Mouse (Mus musculus) thymus, adult 18-20 months (tissue): ENCODE results near the gene Fam136a.
"Not testable (repeated sequence)": the region's sequence is repeated elsewhere in the genome, so short reads cannot be mapped to it uniquely, and the experiment has no call there.

Source experiments
- DNase-seq, 2 experiments: peaks; one replicate each; pipeline ENCODE4 v3.0.0; 2022; ENCODE audit warnings: mixed read lengths in 2 of 2

The Fam136a gene

DNA sequence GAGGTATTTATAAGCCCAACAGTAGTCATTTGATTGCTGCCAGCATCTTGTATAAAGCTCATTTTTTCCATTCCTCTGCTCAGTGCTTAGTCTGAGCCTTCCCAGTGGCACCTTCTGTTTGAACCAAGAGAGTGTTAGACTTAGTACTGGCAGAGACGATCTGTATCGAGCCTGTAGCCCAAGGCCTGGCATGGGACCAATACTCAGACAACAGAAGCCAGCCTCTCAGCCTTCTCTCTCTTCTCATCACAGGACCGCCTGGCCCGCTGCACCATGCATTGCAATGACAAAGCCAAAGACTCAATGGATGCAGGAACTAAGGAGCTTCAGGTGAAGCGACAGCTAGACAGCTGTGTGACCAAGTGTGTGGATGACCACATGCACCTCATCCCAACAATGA, 3.0 kb downstream of the Fam136a start:
- DNase-seq, result no peak

DNA sequence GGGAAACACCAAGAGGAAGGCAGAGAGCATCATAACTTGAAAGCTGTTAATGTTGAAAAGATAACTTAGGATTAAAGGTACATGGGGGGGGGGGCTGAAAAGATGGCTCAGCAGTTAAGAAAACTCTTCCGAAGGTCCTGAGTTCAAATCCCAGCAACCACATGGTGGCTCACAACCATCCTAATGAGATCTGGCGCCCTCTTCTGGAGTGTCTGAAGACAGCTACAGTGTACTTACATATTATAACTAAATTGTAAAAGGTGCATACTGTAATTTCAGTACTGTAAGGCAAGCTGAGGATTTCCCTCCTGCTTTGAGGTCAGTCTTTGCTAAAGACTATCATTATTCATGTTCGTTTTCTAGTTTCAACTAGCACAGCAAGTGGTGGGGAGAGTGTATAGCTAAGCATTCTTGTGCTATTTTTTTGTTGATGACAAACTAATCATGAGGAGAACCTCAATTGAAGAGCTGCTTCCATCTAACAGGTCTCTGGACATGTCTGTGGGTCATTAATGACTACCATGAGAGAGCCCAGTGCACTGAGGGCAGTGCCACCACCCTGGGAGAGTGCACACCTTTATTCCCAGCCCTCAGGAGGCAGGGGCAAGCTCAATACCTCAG, 4.8 kb downstream of the Fam136a start:
- no peak for DNase-seq

DNA sequence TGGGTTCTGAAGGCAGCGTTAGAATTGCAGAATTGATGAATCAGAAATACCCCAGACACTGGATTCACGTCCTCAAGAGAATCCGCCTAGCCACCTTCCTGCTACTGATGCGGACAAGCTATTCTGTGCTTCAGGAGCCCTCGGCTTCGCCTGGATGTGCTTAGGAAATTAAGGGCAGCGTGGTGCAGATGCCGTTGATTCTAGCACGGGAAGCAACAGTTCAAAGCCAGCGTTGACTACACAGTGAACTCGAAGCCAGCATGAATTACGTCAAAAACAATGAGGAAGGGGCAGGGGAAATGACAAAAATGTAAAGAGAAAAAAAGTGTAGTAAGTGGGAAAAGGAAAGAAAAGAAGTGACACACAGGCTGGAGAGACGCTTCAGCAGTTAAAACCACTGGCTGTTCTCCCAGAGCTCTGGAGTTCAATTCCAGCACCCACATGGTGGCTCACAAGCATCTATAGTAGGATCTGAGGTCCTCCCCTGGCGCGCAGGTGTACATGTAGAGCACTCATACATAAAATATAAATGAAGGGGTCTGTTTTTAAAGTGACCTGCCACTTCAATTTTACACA, 5.4 kb downstream of the Fam136a start, which contains the start of gene Snrpg:
Snrpg (plus strand) TSS at position 541 of the 576 bp plus-strand sequence.
- peak in 1 of 2 experiments; percentile 17 for DNase-seq

DNA sequence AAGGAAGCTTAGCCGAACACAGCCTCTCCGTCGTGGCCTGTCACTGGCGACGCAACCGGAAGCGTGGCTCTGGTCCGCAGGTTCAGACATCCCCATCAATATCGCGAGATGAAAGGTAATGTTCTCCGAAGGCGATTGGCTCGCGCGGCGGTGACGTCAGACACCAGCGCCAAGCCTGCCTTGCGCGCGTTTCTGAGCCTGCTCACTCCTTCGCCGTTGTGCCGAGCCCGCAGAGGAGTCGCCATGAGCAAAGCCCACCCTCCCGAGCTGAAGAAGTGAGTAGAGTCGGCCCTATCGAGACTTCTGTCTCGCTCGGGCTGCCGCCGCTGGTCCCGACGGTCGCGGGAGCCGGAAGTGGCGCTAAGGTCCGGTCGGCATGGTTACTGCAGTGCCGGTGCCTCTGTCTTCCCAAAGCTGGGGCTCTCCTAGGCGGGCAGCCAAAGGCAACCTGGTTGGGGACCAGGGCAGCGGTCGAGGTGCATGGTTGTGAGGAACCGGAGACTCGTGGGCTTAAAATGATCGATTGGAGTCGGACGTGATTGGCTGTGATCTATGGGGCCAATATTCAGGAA, 6.0 kb downstream of the Fam136a start:
- peak; percentile 90 to 93 for DNase-seq

DNA sequence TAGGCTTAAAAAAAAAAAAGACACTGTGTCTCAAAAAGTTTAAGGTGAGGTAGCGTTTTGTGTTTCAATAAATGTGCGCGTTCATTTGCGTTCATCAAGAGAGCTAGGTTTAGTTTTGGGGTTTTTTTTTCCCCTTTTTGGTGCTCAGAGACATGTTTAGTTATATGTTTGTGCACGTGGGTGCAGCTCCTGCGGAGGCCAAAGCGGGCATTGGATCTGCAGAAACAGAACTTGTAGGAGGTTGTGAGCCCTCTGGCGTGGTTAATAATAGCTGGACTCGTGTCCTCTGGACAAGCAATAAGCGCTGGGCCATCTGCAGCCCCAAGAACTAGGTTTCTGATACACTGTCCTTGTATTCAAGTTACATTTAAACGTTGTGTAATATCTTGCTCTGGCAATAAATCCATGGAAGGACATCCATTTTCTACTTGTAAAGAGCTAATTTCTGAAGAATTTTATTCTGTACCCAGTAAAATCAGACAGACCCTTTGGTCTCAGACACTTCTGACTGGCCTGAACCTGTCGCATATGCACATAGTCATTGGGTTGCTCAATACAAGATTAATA, 6.6 kb downstream of the Fam136a start:
- no peak for DNase-seq

DNA sequence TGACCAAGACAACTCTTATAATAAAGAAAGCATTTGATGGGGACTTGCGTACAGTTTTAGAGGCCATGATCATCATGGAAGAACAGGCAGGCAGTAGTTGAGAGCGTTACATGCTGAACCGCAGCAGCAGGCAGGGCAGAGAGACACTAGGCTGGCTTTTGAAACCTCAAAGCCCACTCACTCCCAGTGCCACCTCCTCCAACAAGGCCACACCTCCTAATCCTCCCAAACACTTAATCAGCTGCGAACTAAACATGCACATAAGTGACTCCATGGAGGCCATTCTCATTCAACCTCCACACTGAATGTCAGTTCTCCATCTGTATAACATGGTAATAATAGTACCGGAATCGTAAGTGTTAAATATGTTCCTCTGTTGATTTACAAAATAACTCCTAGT, 8.1 kb downstream of the Fam136a start:
- no peak for DNase-seq

DNA sequence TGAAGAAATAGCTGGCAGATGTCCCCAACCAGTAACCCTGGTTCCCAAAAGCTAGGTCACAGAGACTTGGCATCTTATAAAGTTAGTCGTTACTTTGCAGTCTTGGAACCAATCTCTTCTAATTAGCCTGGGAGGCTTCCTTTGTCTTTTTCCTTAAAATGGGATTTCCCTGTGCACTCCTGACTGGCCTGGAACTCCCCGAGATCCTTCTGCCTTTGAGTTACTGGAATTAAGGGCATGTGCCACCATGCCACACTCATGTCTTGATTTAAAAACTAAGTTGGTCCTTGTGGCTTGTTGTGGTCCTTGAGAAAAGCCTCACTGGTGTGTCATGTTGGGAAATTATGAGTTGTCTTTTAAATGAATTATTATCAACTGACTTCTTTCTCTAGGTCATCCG, 12.9 kb downstream of the Fam136a start:
- no peak for DNase-seq

DNA sequence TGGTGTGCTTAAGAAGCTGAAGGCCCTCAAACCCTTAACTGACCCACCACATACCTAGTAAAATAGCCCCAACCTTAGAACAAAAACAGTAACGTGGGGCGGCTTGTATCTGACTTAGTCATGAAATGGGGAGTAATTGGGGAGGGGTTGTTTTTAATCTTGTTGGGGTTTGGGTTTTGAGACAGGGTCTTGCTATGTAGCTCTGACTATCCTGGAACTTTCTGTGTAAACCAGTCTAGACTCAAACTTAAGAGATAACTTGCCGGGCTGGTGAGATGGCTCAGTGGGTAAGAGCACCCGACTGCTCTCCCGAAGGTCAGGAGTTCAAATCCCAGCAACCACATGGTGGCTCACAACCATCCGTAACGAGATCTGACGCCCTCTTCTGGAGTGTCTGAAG, 14.7 kb downstream of the Fam136a start:
- not testable (repeated sequence) for DNase-seq

DNA sequence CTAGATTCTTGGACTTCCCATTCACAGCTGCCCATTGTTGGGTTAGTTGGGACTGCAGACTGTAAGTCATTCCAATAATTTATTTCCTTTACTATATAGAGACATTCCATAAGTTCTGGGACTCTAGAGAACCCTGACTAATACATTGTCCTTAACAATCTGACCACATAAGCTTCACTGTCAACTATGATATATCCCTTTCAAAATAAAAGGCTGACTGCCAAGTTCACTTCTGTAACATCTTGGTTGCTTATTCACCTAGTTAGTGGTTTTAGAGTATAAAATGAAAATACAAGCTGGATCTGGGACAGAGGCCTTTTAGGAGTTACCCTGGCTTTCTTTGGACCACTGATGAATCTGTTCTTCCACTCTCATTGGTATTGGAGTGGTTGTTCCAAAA, 17.1 kb downstream of the Fam136a start:
- DNase-seq, result no peak

DNA sequence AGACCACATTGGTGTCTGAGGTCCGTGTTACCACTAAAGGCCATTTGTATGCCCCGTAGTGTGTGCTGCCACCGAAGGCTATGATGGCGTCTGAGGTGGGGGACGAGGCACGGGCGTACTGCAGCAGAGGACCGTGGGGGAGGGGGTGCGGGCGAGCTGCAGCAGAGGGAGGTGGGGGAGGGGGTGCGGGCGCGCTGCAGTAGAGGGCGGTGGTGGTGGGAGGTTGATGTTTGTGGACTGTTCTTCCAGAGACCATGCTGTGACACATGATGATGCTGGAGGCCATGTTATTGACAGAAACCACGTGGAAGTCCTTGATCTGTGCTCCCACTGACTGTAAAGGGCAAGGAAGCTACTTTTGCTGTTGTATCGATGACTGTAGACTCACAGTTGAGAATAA, 17.9 kb downstream of the Fam136a start:
- no peak for DNase-seq

DNA sequence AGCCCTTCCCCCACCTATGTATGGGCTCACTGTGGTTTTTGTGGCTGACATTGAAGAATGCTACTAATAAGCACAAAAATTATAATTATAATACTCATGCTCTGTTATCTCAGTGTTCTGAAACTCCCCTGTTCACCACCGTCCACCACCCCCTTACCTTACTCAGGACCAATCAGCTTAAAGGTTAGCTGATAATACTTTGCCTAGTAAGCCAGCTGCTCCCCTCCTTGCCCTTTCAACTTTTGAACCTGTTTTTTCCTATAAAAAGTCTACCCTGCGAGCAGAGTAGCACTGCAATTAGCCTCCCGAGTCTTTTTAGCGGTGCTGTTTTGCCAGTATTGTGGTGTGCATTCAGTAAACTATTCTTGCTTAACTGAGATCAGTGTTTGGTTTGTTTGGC, 19.2 kb downstream of the Fam136a start:
- DNase-seq, result no peak

DNA sequence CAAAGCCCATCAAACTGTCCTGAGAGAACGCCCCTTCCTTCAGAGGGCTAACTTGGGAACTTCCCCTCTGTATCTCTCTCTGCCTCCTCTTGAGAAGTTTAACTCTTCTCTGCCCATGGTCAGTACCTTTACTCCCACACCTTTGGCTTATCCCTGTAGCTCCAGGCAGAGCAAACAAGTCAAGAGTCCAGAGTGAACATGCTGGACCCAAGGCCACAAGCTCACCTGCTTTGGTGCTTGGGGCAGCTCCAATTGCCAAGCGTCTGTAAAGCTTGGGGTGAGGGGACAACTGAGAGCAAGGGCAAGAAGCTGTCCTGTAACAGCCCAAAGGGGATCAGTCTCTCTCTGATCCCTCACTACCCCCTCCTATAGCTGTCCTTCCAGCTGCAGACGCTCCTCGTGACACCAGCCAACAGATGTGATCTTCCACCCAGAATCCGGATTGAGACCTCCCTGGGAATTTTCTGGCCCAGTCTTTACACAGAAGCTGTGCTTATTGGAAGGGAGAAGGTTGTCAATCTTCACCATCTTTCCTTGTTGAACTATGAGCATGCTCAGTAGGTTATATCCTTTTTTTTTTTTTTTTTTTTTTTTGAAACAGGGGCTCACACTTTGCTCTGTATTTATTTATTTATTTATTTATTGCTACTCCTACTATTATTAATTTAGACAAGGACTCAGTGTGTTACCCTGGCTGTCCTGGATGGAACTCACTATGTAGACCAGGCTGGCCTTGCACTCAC, 20.1 kb downstream of the Fam136a start:
- no peak for DNase-seq

DNA sequence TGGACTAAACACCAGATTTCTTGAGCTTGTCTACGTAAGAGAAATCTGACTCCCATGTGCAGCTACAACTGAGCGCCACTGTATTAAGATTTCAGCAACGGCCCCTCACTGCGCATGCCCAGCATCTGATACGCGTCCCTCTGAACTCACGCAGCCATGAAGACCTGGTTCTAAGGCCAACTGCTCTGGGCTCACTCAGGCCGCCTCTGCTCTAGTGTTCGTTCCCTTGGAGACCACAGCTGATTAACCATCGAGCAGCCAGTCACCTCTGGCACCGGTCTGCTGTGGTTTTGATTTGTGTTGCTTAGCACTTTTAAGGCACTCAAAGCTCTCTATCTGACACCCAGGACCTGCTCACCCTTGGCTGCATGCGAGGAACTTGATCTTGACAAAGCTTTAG, 21.9 kb downstream of the Fam136a start:
- DNase-seq, result no peak

DNA sequence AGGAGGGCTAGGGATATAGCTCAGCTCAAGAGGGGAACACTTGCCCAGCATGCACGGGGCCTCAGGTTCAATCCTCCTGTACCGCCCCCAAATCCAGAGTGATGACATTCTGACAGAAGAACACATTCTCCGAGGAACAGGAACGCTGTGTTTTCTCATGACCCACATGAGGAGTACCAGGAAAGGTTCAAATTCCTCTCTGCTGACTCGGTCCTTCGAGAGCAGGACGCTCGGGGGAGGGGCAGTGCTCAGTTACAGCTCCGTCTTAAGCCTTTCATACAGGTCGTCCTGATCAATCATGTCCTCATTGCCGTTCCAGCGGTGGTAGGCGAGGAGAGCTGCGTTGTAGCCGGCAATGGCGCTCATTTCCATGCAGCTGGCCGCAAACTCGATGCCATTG, 23.0 kb downstream of the Fam136a start:
- DNase-seq, result no peak

DNA sequence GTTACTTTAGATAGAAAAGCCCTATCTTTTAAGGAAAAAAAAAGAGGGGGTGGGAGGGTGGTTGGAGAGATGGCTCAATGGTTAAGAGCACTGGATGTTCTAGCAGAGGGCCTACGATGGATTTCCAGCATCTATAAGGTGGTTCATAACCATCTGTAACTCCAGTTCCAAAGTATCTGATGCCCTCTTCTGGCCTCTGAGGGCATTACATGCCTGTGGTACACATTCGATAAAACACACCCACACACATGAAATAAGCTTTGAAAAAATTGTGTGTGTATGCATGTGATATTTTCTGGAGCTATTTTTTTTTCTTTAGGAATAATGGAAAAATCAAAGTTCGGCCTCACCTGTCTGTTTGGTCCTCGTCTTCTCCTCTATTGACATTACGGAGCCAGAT, 25.9 kb downstream of the Fam136a start:
- DNase-seq, result no peak

DNA sequence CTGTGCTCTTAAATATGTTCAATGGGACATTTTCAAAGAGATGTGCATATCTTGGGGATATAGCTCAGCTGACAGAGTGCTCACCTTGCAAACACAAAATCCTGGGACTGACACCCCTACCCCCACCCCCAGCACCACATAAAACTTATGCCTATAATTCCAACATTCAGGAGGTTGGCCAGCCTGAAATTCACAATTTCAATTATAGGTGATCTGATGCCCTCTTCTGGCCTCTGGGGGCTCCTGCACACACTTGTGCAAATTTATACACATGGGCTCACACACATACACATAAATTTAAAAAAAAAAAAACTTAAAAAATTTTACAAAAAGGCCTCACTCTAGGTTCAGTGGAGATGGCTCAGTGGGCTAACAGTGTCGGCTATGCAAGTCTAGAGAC, 27.7 kb downstream of the Fam136a start:
- DNase-seq, result no peak

DNA sequence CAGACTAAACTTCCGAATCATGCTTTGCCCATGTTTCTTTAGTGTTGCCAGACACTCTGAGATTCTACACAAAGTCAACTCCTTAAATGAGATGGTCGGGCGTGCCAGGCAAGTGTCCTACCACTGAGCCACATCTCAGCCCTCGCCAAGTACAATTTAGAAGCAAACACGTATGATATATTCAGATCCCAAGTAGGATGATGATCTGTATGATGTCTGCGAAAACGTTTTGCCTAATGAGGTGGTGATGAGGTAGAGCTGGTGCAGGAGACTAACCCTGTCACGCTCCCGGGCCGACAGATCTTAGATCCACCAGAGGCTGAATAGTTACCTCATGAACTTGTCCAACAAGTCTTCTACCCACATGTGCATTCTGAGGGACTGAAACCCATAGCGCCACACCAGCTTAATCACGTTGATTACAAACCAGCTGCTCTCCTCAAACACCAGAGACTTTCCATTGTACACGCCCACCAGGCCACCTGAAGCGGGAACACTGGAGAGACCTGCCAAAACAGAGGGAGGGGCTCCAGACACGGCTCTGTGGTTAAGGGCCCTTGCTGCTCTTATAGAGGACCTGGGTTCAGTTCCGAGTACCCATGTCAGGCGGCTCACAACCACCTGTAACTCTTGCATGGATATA, 28.8 kb downstream of the Fam136a start:
- no peak for DNase-seq

DNA sequence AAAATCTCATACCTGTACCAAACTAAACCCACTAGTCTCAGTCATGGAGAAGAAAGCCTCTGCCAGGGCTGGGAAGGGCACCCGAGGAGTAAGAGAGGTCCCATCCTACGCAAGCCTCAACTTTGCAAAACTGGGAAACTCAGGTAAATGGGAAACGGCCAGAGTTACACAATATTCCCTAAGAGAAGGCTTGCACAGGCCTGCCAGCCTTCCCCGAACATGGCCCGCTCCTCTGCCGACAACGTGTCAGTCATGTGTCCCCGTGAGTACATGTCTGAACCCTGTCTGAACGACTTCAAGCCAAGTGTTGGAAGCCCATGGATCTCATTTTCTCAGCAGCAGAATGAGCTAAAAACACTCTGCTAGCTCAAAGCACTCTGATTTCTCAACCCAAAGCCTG, 29.6 kb downstream of the Fam136a start:
- no peak for DNase-seq

DNA sequence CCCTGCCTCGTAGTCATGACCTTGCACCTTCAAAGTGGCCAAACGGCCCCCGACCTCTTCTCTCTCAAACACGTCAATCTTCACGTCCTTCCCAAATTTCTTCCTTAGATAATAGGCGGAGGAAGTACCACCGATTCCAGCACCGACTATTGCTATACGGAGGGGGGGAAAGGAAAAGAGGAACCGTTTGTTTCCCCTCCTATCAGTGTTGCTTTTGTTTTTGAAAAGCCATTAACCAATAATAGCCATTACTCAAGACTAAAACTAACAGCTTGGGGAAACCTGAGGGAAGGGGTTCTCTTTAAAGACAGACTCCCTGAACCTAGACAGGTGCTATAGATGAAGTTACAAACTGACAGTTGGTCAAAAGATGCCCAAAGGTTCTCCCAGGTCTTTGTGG, 30.5 kb downstream of the Fam136a start:
- DNase-seq, result no peak

DNA sequence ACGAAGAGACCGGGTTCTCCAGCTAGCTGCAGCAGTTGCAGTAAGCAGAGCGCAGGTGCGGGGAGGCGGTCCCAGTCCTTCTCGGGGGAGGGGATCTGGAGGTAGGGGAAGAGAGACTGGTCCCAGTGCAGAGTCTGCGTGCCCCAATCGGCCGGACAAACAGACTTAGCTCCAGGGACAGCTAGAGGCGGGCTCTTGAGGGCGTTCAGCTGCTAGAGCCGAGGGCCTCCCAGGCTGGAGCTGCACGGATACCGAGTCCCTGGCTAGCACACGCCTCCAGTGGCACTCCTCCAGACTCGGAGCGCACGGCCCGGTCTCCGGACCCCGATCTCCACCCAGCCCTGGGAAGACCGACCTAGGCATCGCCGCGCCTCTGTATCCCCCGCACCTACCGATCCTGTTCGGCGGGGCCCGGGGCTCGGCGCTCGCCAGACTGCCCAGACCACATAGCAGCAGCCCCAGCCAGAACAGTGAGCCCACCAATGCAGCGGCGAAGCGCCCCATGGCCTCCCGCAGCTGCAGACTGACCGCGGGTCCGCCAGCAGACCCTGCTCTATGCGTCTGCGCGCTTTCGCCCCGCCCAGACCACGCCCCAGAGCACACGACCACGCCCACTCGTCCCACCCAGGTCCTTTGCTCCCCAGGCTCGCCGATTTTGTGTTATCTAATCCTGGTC, 31.3 kb downstream of the Fam136a start, which contains the start of gene Pcyox1:
Pcyox1 (minus strand) TSS at position 574 of the 676 bp plus-strand sequence.
- DNase-seq, result peak; percentile 79

DNA sequence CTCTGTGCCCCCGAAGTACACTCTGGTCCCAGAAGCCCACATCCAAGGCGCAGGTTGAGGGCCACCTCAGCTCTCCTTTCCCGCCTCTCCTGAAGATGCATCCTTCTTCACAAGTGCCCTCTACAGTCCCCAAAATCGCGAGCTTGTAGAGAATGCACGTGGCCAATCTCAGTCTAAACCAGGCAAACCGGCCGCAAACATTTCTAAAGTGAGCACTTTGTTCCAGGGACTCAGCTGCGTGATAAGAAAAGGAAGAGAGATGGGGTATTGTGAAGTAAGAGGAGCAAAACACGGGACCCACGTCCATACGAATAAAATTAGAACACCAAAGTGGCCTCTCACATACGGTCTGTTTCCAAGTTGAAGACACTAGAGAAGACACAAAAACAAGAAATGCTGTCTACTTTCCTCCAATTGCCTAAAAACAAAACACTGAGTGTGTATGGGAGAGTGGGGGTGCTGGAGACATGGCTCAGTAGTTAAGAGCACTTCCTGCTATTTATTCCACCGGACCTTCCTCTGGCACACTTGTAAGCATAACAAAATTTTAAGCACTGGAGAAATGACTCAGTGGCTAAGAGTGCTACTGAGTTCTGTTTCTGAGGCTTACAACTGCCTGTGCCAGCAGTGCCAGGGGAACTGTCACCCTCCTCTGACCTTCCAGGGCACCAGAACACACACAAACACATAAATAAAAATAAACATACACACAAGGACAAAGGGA, 32.0 kb downstream of the Fam136a start:
- no peak for DNase-seq

DNA sequence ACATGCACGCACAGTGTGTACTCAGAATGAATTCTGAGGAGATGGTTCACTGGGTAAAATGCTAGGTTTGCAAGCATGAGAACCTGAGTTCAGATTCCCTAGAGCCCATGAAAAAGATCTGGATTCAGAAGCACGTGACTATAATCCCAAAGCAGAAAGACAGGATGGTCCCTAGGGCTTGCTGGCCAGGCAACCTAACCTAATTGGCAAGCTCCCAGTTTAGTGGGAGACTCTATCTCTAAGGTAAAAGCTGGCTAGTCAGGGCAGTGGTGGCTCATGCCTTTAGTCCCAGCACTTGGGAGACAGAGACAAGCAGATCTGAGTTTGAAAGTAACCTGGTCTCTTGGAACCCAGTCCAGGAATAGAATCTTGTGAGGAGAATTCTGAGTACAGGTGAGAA, 33.5 kb downstream of the Fam136a start:
- no peak for DNase-seq
